Mouse (Mus musculus) bone marrow, adult 2 months (tissue): ENCODE data around the gene Hcn1.

ENCODE experiments used
- CTCF ChIP-seq: fragments of 200-500 bp; IDR thresholded peaks from 2 replicates; pipeline ENCODE4 v1.5.1; 2011; ENCODE audit warnings: low read length, control low read depth; ENCODE audit not compliant: control insufficient read depth, insufficient read depth
- POLR2A ChIP-seq: fragments of 200-500 bp; IDR thresholded peaks from 2 replicates; pipeline ENCODE4 v1.6.1; 2011; ENCODE audit warnings: low read depth, mild to moderate bottlenecking, control low read depth, low read length, borderline replicate concordance; ENCODE audit not compliant: control insufficient read depth

GRCm38 (mm10) chr13:117571747-117572146 lies 30.4 kb upstream of the Hcn1 start:
- TF ChIP-seq POLR2A (no peak), CTCF (no peak)
